Mouse (Mus musculus): ENCODE results near the gene Palmd.

The Palmd gene

DNA sequence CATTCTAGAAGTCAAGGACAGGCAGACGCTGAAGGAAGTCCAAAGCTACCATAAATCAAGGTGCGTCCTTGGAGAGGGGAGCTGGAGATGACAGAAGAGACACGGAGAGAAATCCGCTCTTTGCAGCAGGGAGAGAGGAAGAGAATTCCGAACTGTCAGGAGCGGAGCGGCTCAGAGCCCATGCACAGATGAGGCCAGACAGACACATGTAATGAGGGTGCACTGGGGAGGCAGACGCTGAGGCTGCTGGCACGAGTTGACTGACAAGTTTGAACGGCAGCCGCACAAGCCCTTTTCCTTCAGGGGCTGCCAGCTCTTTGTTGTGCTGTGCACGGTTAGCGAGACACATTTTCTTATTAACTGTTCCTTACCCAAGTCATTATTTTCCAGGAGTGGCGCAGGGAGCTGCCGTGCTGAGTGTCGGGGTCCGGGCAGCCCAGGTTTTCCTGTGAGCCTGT, at the start of gene Palmd:
Gene Palmd, minus strand, starts transcription at position 448 of the 458 bp plus-strand sequence.
- no peak for DNase-seq (ENCODE audit: low spot score)

DNA sequence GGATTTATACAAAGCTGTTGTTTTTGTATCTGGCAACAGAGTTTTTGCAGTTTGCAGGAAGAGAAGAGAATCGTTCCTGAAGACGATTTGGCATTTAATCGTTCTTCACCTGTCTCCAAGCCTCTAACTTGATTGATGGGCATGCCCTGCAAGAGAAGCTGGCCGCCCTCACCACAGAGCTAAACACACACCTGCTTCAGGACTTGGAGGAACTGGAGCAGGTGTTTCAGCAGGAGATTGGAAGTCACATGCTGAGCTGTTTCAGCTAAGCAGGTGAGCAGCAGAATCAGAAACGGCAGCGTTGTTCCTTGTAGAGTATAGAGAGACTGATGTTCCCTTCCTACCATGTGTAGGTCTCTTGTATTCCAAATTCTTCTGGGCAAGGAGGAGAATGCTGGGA, 41.4 kb upstream of the Palmd start:
- no peak for DNase-seq (ENCODE audit: low spot score)

- DNase-seq (ENCODE audit: low spot score) = no peak
These were observed 38.6 kb upstream of the Palmd start for GRCm38 (mm10) chr3:117007340-117007739.

DNA sequence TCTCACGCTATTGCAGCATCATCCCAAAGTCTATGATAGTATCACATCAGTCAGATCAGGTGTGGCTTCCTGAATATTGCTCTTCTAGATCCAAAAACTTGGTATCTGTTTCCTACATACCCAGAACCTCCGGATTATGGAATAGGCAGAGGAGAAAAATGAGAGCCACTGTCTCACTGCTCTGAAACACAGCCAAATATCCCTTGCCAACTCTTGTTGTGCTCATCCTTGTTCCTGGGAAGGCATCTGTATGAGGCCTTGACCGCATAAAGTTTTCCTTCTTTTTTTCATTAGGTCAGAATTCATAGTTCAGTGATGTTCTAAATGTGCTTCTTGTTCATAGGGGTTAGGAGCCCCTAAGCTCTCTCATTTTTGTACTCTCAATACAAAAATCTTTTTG, 37.8 kb upstream of the Palmd start:
- DNase-seq (ENCODE audit: low spot score) = no peak

GRCm38 (mm10) chr3:117003379-117003778, 34.6 kb upstream of the Palmd start:
- no peak for DNase-seq (ENCODE audit: low spot score)

DNA sequence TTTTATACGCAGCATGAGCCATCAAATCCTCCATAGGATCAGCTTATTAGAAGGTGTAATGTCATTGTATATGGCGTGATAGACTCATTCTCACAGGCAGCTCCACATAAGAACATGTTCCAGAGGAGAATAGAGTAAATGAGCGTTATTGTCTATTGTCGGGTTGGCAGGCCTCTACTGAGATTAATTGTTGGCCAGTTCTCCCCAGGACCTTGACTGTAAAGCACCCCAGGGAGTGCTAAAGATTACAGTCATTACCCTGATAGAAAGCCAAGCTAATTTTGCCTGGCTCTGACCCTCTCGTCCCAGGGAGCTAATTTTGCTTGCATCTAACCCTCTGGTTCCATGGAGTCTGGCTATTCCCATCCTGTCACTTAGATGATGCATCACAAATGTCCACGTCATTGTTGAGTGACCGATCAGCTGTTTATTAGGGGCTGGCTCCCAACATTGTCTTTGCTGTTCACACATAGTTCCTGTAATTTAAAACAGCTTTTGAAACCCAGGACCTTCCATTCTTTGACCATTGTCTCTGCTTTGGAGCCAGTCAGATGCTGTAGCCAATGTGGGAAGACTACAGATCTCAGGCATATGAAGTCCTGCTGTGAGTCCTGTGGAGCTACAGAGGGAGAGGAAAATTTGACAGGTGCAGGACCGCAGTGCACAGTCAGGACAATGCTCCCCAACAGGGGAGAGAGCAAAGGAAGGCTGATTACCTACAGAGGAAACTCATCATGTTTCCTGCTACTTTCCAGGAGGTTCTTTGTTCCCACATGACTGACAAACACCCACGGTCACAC, 33.1 kb upstream of the Palmd start:
- no peak for DNase-seq (ENCODE audit: low spot score)

DNA sequence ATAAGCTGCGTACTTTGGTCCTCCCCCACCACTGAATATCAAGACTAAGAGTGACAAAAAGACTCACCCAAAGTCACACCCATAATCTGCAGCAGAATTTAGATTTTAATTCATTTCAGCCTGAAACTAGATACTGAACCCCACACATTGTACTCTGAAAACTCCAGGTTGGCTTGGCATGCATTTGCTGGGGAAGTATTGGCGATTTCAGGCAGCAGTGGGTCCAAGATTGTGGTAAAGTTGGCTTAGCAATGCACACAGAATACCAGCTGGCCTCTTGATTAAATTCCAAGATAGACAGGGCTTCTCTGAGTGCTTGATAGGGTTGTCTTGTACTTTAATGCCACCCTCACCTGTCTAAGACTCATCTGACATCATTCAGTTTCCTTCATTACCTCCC, 24.2 kb upstream of the Palmd start:
- DNase-seq (ENCODE audit: low spot score) = no peak

DNA sequence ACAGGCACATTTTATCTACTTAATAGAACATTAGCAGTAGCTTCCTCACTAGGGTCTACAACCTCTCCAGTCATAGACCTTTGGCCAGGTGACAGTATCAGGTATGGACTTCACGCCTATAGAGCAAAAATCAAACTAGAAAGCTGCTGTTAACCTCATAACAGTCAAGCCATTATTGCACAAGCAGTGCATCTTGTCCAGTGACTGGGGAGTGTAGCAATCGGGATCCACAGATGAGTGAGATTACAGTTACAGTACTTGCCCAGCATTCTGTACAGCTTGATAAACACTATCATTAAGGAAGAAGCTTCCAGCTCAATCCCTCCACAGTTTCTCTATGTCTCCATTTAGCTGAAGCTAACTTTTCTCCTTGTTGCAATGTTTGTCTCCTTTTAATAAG, 22.4 kb upstream of the Palmd start:
- no peak for DNase-seq (ENCODE audit: low spot score)

GRCm38 (mm10) chr3:116988221-116988620, 19.4 kb upstream of the Palmd start:
- no peak for DNase-seq (ENCODE audit: low spot score)

- no peak for DNase-seq (ENCODE audit: low spot score)
These were observed 17.7 kb upstream of the Palmd start for GRCm38 (mm10) chr3:116986451-116986850.

DNA sequence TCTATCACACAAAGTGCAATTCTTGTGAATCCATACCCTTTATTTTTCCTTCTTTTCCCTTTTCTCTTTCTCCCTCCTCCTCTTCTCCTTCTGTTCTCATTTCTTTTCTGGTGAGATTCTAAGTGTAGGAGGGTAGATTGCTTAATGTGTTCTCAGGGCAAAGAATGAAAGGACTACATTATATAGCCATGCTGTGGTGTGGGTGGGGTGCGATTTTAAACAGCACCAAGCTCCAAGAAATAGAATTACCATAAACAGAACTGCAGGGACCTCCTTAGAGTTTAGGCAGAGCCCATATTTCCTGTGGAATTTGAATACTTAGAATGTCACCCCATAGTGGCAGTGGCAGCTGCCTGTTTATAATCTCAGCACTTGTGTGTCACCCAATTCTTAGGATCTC, 17.0 kb upstream of the Palmd start:
- DNase-seq (ENCODE audit: low spot score) = no peak

DNA sequence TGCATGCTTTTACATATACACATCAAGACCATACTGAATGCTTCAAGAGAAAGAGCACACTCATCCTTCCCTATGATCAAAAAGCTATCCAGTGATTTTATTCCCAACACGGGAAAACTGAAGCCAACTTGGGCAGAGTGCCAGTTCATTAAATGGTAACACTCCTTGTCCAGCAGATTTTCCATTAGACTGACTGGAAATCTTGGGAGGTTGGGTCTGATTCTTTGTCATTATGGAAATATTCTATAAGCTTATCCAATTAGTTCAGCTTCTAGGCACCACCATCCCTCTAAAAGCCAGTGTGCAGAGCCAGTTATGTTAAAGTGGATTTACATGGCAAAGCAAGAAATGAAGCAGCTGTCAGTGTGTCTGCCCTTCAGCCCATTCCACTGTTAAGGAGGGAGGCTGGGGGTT, 16.3 kb upstream of the Palmd start:
- peak; percentile 27 for DNase-seq (ENCODE audit: low spot score)

DNA sequence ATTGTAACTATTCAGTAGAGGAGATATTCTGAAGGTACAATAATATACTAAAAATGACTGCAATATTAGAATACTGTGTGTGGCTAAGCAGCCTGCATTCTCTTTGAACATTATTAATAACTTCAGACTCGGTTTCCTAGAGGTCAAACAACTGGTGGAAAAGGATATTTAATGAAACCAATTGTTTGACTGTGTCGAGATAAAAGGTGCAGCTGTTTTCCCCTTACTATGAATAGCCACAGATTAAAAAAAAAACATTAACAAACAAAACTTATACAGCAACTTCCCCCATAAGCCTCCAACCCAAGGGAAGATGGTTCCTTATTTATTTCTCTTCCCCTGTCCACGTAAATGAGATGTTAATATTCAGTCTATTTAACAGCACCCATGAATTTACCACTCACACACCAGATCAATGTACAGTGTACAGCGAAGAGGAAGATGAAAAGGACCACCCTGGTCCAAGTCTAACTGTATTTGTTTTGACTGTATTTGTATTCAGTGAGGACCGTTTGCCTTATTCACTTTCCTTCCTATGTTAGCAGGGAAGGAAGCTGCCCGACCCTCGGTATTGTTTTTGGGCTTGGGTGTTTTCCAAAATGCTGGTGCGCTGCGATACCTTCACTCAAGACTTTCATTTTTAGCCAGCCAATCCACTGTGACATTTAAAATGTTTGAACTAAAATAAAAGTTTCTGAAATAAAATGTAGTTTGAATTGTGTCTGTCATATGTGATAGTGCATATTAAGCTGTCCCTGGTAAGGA, 13.2 kb upstream of the Palmd start:
- no peak for DNase-seq (ENCODE audit: low spot score)

DNA sequence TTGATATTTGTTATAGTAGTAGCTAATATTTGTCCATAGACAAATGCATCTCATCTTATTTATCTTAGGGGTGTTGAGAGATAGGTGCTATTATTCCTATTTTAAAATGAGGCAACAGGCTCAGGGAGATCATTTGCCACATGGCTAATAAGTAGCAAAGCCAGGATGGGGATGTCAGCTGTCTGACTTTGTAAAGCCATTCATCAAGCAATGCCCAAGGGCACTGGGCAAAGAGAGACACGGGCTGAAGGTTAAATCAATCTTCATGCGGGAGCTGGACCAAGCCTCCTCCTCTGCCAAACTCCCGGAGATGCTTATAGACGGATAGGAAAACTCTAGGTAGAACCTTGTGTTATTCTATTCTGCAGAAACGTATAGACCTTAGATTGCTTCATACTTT, 999 bp upstream of the Palmd start:
- no peak for DNase-seq (ENCODE audit: low spot score)

GRCm38 (mm10) chr3:116969003-116969402, 216 bp upstream of the Palmd start:
- no peak for DNase-seq (ENCODE audit: low spot score)

DNA sequence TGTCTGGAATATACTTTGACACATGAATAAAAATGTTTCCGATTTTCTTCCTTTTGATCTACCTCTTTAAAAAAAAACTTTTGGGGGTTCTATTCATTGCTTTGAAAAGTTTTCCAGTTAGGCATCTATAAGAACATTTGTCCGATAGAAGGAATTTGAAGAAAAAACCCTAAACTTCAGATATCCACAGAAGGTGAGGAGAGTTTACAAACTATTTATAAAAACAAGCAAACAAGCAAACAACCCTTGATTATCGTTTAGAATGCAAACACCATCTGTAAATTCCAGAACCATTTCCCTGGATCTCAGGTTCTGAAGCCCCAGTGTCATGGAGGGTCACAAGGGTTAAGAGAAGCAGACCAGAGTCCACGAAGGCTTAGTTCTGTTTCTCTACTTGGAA, 820 bp downstream of the Palmd start, which contains the start of gene 4930455H04Rik:
Gene 4930455H04Rik, plus strand, starts transcription at position 301 of the 400 bp plus-strand sequence.
- no peak for DNase-seq (ENCODE audit: low spot score)

DNA sequence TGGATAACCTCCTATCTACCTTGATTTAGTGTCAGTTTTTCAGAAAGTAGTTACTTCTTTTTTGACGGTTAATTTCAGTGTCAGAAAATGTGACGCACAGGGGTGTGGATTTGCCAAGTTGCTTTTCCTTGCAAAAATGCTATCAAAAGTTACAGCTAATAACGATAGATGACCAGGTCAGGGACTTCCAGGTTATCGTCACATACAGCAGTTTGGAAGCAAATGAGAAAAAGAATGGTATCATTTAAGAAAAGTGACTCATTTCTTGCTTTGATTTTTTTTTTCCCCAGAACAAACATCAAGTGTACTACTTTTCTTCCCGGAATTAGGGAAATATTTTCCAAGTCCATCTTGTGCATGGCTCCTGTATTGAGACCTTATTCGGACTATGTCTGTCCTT, 1.4 kb downstream of the Palmd start:
- no peak for DNase-seq (ENCODE audit: low spot score)

- DNase-seq (ENCODE audit: low spot score) = no peak
These were observed 2.0 kb downstream of the Palmd start for GRCm38 (mm10) chr3:116966800-116967199.

DNA sequence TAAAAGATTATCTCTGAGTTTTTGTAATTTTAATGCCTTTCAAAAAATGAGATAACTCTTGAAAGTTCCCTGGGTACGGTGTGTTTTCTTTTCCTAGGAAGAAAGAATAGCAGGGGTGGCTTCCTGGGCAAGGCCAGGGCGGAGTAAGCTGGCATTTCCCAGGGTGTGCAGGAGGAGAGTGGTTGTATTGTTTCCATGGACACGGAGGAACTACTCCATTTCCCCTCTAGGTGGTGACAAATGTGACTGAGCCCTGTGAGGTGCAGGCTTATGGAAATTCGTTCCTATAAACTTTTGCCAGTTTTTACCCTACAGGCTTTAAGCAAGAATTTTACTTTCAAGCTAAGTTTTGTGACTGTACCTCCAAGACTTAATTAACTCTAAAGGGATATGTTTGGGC, 2.6 kb downstream of the Palmd start:
- DNase-seq (ENCODE audit: low spot score) = no peak

- DNase-seq (ENCODE audit: low spot score) = no peak
These were observed 4.4 kb downstream of the Palmd start for GRCm38 (mm10) chr3:116964426-116964825.

GRCm38 (mm10) chr3:116963213-116963612, 5.6 kb downstream of the Palmd start:
- DNase-seq (ENCODE audit: low spot score) = no peak

GRCm38 (mm10) chr3:116961354-116962142, 7.2 kb downstream of the Palmd start:
- DNase-seq (ENCODE audit: low spot score) = no peak
